Mouse (Mus musculus): Measurements from ENCODE around the gene Gm973.
"Not testable (repeated sequence)": the region's sequence is repeated elsewhere in the genome, so short reads cannot be mapped to it uniquely, and the experiment has no call there.

Gm973 gene

GRCm38 (mm10) chr1:59625410-59625809, 109.3 kb downstream of the Gm973 start:
- DNase-seq (ENCODE audit: inconsistent ontology term), result peak; percentile 16

GRCm38 (mm10) chr1:59629194-59629593, 113.1 kb downstream of the Gm973 start:
- DNase-seq (ENCODE audit: inconsistent ontology term), result no peak

DNA sequence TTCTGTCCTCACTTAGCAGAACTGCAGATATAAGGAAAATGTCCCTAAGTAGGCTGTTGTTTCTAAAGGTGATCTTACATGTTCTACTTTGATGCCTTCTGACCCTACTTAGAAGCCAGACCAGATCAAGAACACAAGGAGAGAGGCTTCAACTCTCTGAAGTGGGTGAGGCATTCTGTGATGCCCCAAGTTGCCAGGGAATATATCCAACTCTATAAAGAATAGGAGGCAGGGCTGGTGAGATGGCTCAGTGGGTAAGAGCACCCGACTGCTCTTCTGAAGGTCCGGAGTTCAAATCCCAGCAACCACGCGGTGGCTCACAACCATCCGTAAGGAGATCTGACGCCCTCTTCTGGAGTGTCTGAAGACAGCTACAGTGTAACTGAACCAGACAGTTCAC, 114.3 kb downstream of the Gm973 start:
- not testable (repeated sequence) for DNase-seq (ENCODE audit: inconsistent ontology term)

GRCm38 (mm10) chr1:59631986-59632659, 116.1 kb downstream of the Gm973 start:
- no peak for DNase-seq (ENCODE audit: inconsistent ontology term)

GRCm38 (mm10) chr1:59633056-59633455, 117.0 kb downstream of the Gm973 start:
- DNase-seq (ENCODE audit: inconsistent ontology term), result no peak

GRCm38 (mm10) chr1:59636349-59636748, 120.3 kb downstream of the Gm973 start:
- DNase-seq (ENCODE audit: inconsistent ontology term), result no peak

DNA sequence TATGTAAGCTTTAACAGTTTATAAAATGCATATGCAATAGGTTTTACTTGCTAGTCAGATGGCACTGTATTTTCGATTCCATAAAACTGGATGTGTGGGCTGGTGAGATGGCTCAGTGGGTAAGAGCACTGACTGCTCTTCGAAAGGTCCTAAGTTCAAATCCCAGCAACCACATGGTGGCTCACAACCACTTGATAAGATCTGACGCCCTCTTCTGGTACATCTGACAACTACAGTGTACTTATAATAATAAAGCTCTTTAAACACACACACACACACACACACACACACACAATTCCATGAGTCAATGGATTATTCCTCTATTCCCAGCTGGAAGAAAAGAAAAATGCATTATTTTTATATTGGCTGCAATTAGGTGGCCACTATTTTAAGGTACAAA, 122.3 kb downstream of the Gm973 start:
- DNase-seq (ENCODE audit: inconsistent ontology term), result no peak

DNA sequence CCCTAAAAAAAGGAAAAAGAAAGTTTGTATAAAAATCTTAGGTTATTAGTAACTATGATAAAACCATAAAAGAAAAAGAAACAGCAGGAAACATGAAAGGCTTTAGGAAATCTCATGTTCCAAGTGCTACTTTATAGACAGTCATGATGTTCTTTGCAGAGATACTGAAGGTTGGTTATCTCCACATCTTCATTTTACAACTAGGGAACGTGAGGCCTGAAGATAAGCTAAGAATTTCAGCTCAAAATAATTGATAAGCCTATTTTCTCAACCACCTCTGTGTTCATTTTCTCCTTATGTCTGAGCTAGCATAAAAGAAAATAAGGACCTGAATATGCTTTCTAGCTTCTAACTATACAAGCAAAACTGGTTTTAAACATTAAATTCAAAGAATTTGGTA, 126.4 kb downstream of the Gm973 start:
- no peak for DNase-seq (ENCODE audit: inconsistent ontology term)

GRCm38 (mm10) chr1:59646502-59646901, 130.4 kb downstream of the Gm973 start:
- DNase-seq (ENCODE audit: inconsistent ontology term), result not testable (repeated sequence)

DNA sequence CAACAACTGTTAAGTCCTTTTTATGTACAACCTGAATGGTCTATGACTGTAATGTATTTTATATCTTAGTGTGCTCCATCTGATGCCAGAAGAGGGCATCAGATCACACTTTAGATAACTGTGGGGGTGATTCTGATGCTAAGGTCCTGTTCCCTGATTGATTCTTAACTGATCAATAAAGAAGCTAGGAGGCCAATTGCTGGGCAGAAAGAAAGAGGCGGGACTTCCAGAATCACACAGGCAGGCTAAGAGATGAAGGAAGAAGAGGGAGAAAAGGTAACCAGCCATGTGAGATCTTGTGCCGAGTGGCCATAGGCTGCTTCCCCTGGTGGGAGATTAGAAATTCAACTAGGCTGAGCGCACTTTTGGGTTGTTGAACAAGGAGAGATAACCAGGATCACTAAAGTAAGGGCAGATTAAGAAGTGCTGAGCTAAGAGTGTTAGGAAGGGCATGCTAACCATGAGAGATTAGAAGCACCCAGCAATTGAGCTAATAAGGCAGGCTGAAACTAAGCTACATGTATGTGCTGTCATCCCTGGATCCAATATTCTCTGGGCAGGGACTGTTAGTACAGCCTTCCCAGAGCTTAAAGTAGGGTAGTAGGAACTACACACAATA, 135.2 kb downstream of the Gm973 start:
- no peak for DNase-seq (ENCODE audit: inconsistent ontology term)

DNA sequence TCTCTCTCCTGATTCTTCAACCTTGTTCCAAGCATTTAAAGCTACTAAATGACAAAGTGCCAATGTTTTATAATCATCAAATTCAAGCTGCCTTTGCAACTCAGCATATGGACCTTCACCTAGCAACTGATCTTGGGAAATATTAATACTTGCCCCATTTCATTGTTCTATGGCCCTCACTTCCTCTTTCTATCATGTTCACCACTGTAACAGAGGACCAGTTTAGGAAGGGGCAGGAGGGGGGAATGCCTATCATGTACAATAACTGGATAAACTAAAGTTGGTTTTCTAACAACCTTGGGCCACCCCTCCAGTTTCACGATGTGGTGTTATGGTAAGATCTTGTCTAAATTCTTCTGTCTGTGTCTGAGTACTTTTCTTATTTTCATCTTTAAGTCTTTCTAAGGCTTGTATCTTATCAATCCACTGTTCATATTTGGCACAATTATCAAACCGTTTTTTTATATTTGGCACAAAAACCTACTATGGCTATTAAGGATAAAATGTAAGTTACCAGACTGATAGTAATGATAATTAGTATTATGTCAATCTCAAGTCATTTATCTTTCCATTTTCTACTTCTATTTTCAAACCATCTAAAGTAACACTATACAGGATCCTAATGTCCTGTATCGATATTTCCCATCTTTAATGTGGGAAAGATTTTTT, 137.3 kb downstream of the Gm973 start:
- DNase-seq (ENCODE audit: inconsistent ontology term), result no peak

DNA sequence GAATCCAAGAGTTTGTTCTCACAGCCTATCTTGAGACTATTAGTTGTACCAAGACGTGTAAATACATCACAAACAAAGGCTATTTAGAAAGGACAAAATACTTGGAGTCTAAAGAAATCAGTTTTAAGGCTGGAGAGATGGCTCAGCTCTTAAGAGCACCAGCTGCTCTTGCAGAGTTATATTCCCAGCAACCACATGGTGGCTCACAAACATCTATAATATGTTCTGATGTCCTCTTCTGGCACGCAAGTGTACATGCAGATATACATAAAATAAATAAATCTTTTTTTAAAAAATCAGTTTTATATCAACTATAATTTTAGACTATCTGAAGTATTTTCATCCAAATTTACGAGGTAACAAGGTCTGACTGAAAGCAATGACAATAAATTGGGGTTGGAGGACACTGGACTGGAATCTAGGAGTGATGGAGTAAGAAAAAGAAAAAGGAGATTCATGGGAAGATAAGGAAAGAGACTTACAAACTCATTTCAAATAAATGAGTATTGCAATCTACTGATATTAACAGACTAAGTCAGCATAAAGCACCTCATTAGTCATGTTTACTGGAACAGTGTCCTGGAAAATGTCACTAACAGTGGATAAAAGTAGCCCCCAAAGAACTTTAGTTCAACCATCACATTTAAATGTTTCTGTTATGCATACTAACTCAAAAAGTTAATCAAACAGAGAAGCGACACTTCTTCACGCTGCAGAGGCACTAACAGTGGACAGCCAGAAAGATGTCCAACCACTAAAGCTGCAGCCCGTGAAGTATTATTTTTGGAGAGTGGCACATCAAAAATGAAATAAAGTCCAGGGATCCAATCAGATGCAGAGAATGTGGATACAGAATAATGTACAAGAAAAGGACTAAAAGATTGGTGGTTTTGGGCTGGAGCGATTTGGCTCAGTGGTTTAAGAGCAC, 140.4 kb downstream of the Gm973 start:
- no peak for DNase-seq (ENCODE audit: inconsistent ontology term)

GRCm38 (mm10) chr1:59663456-59664135, 147.5 kb downstream of the Gm973 start:
- DNase-seq (ENCODE audit: inconsistent ontology term), result no peak

- DNase-seq (ENCODE audit: inconsistent ontology term), result no peak
These were observed 152.8 kb downstream of the Gm973 start for GRCm38 (mm10) chr1:59668871-59669270.

- peak; percentile 58 for DNase-seq (ENCODE audit: inconsistent ontology term)
These were observed 154.0 kb downstream of the Gm973 start for GRCm38 (mm10) chr1:59669962-59670630.

DNA sequence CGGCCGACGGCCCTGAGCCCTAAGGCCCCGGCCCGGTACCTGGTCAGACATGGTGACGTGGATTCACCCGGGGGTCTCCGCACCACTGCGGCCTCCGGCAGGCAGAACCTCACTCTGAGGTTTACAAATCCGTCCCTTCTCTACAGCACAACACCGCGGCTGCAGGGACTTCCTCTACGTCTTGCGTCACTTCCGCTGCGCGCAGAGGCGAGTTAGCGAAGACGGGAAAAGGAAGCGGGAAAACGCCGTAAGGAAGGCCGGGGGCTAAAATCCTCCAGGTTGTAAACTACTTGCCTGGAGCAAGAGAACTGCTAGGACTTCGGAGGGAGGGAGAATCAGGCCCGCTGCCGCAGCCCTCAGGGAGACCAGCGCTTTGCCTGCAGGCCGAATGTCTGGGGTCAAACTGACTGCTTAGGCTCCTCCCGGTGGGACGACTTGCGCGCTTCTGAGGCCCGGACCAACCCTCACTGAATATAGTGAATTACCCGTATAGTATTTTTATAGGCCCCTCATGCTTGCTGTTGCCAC, 154.6 kb downstream of the Gm973 start, which contains the start of gene Sumo1:
Sumo1 (minus strand) TSS at position 194 of the 528 bp plus-strand sequence.
- DNase-seq (ENCODE audit: inconsistent ontology term), result peak; percentile 82

DNA sequence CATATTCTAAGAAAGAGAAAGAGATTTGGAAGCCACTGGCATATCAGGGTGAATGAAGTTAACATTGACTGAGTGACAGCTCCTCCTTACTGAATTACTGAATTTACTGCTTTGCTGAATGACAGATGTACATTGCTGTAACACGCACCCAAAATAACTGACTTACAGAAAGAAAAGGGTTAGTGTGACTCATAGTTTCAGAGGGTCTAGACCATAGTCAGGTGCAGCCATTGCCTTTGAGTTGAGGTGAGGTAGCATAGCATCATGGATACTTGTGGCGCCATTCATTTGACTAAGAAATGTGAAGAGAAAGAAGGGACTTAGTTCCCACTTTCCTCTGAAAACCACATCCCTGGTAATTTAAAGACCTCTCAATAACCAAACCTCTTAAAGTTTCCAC, 157.6 kb downstream of the Gm973 start:
- no peak for DNase-seq (ENCODE audit: inconsistent ontology term)

DNA sequence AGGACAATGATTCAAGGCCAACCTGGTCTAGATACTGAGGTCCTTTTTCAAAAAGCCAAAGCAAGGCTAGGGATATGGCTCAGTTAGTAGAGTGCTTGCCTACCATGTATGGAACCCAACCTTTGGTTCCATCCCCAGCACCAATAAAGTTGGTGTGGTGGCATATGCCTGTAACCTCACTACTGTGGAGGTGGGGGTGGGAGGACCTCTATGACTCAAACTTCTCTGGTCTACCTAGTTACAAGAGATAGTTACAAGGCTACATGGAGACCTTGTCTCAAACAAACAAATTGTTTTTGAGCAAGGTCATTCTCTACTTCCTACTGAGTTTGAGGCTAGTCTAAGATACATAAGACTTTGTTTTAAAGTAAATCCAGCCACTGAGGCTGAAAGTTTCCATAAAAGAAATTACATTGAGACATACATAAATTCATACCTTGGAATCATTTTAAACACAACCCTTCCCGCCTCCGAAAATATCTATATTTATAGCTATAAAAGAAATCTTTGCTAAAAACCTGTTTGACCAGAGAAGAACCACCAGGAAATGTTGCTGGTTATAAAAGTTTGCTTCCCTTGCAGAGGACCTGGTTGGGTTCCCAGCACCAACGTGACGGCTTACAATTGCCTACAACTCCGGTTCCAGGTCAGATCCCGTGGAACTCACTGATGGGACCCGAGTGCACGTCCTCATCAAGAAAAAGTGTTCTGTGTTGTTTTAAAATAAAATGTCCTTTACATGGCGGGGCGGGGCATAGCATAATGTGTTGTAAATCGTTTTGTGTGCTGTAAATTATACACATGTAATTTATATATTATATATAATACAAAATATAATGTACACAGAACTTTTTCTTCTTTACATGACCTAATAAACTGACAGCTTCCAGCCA, 168.1 kb downstream of the Gm973 start:
- no peak for DNase-seq (ENCODE audit: inconsistent ontology term)

Data from Muller cell, postnatal 12 days (primary cell).